Mouse (Mus musculus): Measurements from ENCODE around the gene Gast.
"Not testable (repeated sequence)": the region's sequence is repeated elsewhere in the genome, so short reads cannot be mapped to it uniquely, and the experiment has no call there.

Gast gene

GRCm38 (mm10) chr11:100321479-100322305 is 12.5 kb upstream of the Gast start:
- not testable (repeated sequence) for DNase-seq

DNA sequence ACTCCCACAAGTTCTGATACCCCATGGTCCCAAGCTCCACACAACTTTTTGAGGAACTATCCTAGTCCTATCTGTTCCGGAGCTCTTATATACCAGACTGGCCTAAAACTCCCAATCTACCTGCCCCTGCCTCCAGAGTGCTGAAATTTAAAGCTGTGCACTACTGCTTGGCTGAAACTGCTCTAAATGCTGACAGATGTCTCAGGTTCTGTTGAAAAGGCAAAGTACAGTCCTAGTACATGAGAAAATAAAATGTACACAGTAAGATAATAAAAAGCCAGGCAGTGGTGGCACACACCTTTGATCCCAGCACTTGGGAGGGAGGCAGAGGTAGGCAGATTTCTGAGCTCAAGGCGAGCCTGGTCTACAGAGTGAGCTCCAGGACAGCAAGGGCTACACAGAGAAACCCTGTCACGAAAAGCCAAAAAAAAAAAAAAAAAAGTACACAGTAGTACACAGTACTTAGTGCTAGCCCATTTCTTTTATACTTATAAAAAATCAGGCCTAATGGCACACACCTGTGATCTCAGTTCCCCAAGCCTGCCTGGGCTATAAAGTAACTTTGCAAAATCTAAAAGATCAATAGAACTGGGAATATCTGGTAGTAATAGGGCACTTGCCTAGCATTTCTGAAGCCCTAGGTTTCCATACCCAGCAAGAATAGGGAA is 11.5 kb upstream of the Gast start:
- no peak for DNase-seq

DNA sequence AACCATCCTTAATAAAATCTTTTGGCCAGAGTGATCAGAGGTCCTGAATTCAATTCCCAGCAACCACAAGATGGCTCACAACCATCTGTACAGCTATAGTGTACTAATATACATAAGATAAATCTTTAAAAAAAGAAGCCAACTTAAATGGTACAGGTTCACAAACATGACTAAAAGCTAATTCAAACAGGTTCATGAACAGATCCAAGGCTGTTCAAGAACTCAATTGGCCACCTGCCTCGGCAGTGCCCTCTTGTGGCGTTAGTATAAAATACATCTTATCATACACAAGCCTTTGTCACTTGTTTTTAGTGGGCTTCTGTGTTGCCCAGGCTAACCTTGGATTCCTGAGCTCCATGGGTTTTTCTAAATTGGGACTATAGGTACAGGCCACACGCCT is 10.6 kb upstream of the Gast start:
- peak; percentile 77 for DNase-seq

DNA sequence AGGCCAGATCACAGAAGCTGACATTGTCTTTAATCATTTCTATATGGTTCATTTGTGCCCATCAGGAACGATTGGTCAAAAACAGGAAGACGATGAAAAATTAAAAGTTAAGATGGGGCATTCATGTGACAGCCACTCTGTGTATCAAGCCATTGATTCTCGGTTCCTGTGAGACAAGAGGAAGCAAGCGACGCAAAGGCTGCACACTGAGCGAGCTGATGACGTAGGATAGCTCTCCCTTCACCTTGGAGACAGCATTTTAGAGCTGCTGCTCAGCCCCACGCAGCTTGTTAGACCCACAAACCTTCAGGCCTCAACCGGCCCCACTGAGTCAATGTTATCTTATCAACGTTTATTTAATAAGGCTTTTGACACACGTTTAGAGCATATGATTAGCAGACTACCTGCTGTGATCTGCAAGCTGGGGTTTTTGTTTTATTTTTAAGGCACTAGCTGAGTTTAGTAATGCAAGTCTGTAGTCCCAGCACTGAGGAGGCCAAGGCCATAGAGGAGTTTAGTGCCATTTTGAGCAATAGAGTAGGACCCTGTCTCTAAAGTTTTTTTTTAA is 9.1 kb upstream of the Gast start:
- DNase-seq, result no peak

GRCm38 (mm10) chr11:100327316-100327715 is 6.9 kb upstream of the Gast start:
- DNase-seq, result no peak

DNA sequence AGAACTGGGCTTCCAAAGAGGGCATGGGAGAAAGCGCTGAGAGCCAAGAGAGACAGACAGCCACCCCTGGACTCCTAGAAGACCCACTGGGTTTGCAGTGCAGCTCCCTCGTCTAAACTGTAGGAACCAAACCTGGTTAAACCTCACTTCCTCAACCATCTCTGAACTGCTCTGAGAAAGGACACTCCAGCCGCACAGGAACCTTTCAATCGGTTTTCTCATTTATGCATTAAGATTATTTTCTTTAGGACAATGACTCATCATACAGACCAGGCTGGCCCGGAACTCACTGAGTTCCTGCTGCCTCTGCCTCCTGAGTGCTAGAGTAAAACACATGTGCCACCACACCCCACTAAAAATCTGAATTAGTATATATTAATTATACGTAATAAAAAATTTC is 6.4 kb upstream of the Gast start:
- no peak for DNase-seq

DNA sequence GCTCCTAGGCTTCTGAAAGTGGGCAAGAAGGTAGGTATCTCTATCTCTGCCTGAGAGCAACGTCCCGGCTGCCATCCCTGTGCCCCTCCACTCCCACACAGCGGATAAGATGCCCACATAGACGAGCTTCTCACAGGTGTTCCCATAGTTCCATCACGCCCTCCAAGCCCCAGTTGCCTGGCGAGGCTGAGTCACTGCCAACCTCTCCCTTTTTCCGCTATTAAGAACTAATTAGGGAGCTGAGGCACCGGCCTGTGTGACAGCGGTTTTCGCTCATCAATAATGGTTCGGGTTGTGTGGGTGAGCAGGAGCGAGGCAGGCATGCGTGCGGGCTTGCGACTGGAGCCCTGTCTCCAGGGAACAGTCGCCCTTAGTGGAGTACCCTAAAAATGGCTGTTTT is 4.0 kb upstream of the Gast start:
- DNase-seq, result no peak

GRCm38 (mm10) chr11:100330816-100331375 is 3.3 kb upstream of the Gast start:
- DNase-seq, result peak; percentile 35

DNA sequence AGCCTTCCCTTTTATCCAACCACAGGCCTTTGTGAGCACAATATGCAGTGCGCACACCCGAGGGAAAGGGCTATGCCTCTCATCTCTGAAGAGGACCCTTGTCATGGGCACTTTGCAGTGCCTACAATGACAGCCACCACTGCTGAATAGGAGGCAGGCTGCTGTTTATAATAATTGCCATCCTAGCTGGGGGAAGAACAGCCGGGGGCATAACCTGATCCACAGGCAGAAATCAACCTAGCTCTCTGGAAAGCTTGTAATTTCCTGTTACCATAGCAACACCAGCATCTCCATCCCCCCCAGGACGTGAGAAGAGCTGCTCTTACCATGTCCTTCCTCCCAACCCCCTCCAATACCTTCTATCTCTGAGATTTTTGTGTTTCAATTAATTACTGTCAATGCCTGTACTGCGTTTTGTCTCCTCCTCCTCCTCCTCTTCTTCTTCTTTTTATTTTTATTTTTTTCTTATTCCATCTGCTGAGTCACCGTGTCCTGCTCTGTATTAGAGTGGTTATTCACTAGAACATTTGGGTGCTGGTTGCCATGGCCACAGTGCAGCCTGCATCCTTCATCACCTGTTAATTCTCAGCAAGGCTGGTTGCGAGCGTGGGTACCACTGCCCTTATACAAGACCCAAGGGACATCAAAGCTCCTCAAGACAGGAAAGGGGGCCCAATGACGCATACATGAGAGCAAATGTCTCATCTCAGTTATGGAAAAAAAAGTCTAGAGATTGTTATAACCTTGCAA is 1.3 kb upstream of the Gast start:
- DNase-seq, result no peak

GRCm38 (mm10) chr11:100335731-100336130 is 1.5 kb downstream of the Gast start:
- no peak for DNase-seq

GRCm38 (mm10) chr11:100344269-100344668 is 10.1 kb downstream of the Gast start:
- no peak for DNase-seq

- no peak for DNase-seq
Measured at GRCm38 (mm10) chr11:100352076-100352857, 18.1 kb downstream of the Gast start.

- DNase-seq, result peak; percentile 66
Measured at GRCm38 (mm10) chr11:100355151-100355951, 21.1 kb downstream of the Gast start.

DNA sequence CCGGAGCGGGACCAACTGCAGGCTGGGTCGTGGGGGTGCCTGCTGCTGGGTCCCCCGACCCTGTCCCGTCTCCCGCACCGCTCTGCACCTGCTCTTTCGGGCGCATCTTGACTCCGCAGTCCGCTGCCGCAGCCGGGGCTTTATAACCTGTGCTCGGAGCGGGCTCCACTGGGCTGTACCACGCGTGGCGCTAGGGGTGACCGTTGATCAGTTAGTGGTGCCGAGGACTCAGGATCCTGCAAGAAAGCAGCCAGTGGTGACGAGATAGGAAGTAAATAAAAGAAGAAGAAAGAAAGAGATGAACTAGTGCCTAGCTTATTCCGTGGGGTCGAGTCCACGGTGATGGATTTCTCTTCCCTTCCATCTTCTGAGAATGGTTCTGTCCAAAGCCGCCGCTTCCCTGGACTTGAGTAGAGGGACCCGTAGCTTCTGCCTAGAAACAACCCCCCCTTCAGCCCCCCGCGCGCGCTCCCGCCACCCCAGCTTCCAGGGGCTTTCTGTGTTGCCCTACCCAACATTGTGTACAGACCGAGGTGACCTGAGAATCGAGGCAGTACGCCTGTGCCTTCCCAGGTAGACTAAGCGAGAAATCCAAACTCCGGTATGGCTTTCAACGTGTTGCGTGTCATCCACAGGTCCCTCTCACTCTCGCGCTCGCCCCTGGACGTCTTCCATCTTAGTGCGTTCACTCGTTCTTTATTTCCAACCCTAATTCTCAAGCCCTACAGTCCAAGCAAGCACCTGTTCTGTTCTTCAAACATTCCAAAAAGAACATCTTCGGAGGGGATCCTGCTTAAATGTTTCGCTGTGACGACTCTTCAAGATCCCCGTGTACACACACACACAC is 22.0 kb downstream of the Gast start, which contains the start of gene Hap1:
Hap1 (minus strand) TSS at position 157 of the 847 bp plus-strand sequence.
- DNase-seq, result peak; percentile 79

GRCm38 (mm10) chr11:100356819-100357211 is 22.6 kb downstream of the Gast start:
- no peak for DNase-seq

DNA sequence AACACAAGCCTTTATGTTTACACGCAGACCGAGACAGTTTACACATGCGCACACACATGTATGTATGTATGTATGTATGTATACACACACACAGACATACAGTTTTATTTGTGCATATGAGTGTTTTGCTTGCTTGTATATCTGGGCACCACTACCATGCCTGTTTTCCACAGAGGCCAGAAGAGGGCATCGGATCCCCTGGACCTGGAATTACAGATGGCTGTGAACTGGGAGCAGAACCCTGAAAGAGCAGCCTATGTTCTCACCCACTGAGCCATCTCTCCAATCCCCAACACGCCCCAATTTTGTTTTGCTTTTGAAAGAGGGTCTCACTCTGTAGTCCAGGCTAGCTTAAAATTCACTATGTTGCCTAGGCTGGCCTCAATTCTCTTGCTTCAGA is 23.2 kb downstream of the Gast start:
- no peak for DNase-seq

GRCm38 (mm10) chr11:100360175-100360574 is 26.0 kb downstream of the Gast start:
- no peak for DNase-seq

- DNase-seq, result not testable (repeated sequence)
Measured at GRCm38 (mm10) chr11:100361059-100361458, 26.9 kb downstream of the Gast start.

DNA sequence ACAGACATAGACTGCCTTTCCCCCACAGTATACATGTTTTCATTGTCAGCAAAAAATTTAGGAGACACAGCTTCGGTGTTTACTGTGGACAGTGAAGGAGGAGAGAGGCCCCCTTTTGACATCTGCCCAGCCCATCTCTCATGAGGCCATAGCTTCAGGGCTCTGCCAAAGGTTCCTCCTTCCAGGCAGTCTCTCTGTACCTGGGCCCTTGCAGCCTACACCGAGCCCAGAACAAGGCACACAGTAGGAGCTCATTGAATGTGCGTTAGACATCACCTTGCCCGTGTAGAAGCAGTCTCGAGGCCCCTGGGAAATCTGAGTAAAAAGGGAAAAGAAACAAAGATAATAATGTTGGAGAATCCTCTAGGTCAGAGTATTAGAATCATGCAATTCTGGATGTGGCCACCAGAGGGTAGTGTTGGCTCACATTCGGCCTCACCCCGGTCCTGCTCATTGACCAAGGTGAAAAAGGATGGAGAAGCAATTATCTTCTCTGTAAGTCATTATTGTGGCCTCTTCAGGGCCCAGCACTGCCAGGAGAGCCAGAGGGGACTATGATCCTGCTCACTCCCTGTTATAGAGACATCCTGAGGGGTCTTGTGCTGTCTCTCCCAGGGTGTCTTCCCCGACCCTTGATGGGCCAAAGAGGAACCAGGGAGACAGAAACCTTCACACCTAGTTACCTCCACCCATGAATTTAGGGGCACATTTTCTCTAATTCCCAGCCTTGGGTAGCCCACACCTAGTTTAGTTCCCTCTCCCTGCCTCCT is 28.2 kb downstream of the Gast start:
- peak; percentile 87 for DNase-seq
